Mouse (Mus musculus): ENCODE measurements around the gene Gng8.

Gene Gng8

GRCm38 (mm10) chr7:16924037-16924834 lies 32.6 kb downstream of the Gng8 start, which contains the start of gene Calm3:
Gene Calm3, minus strand, starts transcription at chr7:16924114.
- peak; percentile 99 for DNase-seq (ENCODE audit: low read depth)

GRCm38 (mm10) chr7:16928341-16928740 lies 36.8 kb downstream of the Gng8 start:
- no peak for DNase-seq (ENCODE audit: low read depth)

GRCm38 (mm10) chr7:16930850-16931249 lies 39.3 kb downstream of the Gng8 start:
- no peak for DNase-seq (ENCODE audit: low read depth)

- peak; percentile 82 for DNase-seq (ENCODE audit: low read depth)
These were observed 40.5 kb downstream of the Gng8 start for GRCm38 (mm10) chr7:16931968-16932627.

GRCm38 (mm10) chr7:16932704-16933577 lies 41.4 kb downstream of the Gng8 start:
- no peak for DNase-seq (ENCODE audit: low read depth)

- no peak for DNase-seq (ENCODE audit: low read depth)
These were observed 45.7 kb downstream of the Gng8 start for GRCm38 (mm10) chr7:16937312-16937711.

- DNase-seq (ENCODE audit: low read depth) = no peak
These were observed 46.7 kb downstream of the Gng8 start for GRCm38 (mm10) chr7:16938117-16938791.

GRCm38 (mm10) chr7:16940292-16940691 lies 48.7 kb downstream of the Gng8 start:
- DNase-seq (ENCODE audit: low read depth) = no peak

- DNase-seq (ENCODE audit: low read depth) = no peak
These were observed 51.3 kb downstream of the Gng8 start for GRCm38 (mm10) chr7:16942861-16943260.

GRCm38 (mm10) chr7:16944061-16944807 lies 52.6 kb downstream of the Gng8 start, which contains the start of gene Pnmal2:
Gene Pnmal2, plus strand, starts transcription at chr7:16944682.
- DNase-seq (ENCODE audit: low read depth) = no peak

- DNase-seq (ENCODE audit: low read depth) = no peak
These were observed 53.3 kb downstream of the Gng8 start for GRCm38 (mm10) chr7:16944808-16945315.
